Mouse (Mus musculus) MEL (cell line): ENCODE measurements around the gene Fut8.

ENCODE experiments used
- CHD1 ChIP-seq: IDR thresholded peaks from 2 replicates; pipeline ENCODE4 v1.6.1; 2012; ENCODE audit warnings: low read depth, mild to moderate bottlenecking, inconsistent platforms, low read length, improper control_type of control experiment
- CHD2 ChIP-seq: IDR thresholded peaks from 2 replicates; pipeline ENCODE4 v1.6.1; 2011; ENCODE audit warnings: low read length, improper control_type of control experiment
- CTCF ChIP-seq, 3 experiments: IDR thresholded peaks in 2 of 3; conservative IDR thresholded peaks in 1 of 3; 2 replicates each; pipeline ENCODE4 v1.5.1; 2011 to 2012; ENCODE audit warnings: low read length in 3 of 3, low read depth in 2 of 3, mild to moderate bottlenecking in 2 of 3, improper control_type of control experiment in 1 of 3, inconsistent platforms in 1 of 3, mixed read lengths in 1 of 3, moderate library complexity in 1 of 3; ENCODE audit not compliant: control insufficient read depth in 1 of 3, insufficient read depth in 1 of 3, poor library complexity in 1 of 3, severe bottlenecking in 1 of 3
- E2F4 ChIP-seq: IDR thresholded peaks from 2 replicates; pipeline ENCODE4 v1.6.1; 2011; ENCODE audit warnings: low read depth, low read length, improper control_type of control experiment, borderline replicate concordance
- EP300 ChIP-seq, 2 experiments: IDR thresholded peaks; 2 replicates each; pipeline ENCODE4 v1.6.1; 2011; ENCODE audit warnings: improper control_type of control experiment in 2 of 2, low read length in 2 of 2, low read depth in 1 of 2, mild to moderate bottlenecking in 1 of 2
- JUND ChIP-seq: IDR thresholded peaks from 2 replicates; pipeline ENCODE4 v1.6.1; 2011; ENCODE audit warnings: low read depth, mild to moderate bottlenecking, improper control_type of control experiment, low read length
- POLR2A ChIP-seq, 2 experiments: IDR thresholded peaks; 2 replicates each; pipeline ENCODE4 v1.6.1; 2011 to 2012; ENCODE audit warnings: low read length in 2 of 2, mild to moderate bottlenecking in 2 of 2, control low read depth in 1 of 2, improper control_type of control experiment in 1 of 2, low read depth in 1 of 2, moderate library complexity in 1 of 2; ENCODE audit not compliant: control insufficient read depth in 1 of 2, insufficient read depth in 1 of 2, poor library complexity in 1 of 2
- POLR2AphosphoS5 ChIP-seq: IDR thresholded peaks from 2 replicates; pipeline ENCODE4 v1.6.1; 2012; ENCODE audit warnings: low read depth, borderline replicate concordance, mild to moderate bottlenecking, inconsistent platforms, low read length, moderate library complexity, mixed read lengths
- TAL1 ChIP-seq: IDR thresholded peaks from 2 replicates; pipeline ENCODE4 v1.6.1; 2012; ENCODE audit warnings: mild to moderate bottlenecking, inconsistent platforms, low read length, moderate library complexity, mixed read lengths
- TCF12 ChIP-seq: IDR thresholded peaks from 2 replicates; pipeline ENCODE4 v1.6.1; 2014; ENCODE audit warnings: low read depth, mild to moderate bottlenecking, inconsistent platforms, low read length, improper control_type of control experiment, moderate library complexity
- UBTF ChIP-seq: IDR thresholded peaks from 2 replicates; pipeline ENCODE4 v1.6.1; 2012; ENCODE audit warnings: low read depth, mild to moderate bottlenecking, inconsistent platforms, low read length, improper control_type of control experiment, moderate library complexity, borderline replicate concordance; ENCODE audit not compliant: insufficient read depth
- USF1 ChIP-seq: IDR thresholded peaks from 2 replicates; pipeline ENCODE4 v1.6.1; 2014; ENCODE audit warnings: low read depth, mild to moderate bottlenecking, inconsistent platforms, low read length, improper control_type of control experiment, moderate library complexity
- ZKSCAN1 ChIP-seq: IDR thresholded peaks from 2 replicates; pipeline ENCODE4 v1.6.1; 2012; ENCODE audit warnings: low read depth, mild to moderate bottlenecking, inconsistent platforms, low read length, improper control_type of control experiment, moderate library complexity

DNA sequence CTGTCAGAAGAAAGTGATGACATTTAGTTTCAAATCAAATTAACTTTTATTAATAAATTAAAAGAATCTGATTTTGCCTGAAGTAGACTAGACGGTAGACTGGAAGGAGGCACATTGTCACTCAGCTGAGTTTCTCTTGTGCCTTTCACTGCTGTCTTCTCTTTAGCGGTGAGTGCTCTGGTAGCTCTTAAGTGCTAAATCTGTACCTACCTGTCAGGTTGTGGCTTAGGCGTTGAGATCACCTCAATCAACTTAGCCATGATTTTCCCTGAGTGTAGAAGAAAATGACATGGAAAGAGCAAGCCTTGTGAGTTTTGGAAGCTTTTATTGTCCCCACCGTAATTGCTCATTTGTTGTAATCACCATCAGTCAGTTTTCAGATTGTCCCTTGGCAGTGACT is 59.2 kb downstream of the Fut8 start:
- no peak for TF ChIP-seq POLR2A (IDR thresholded peaks at IDR 0.05; ENCODE audit: control insufficient read depth in 1 of 2, insufficient read depth in 1 of 2, low read depth in 1 of 2, low read length in 2 of 2, poor library complexity in 1 of 2)
- no peak for TF ChIP-seq E2F4
- TF ChIP-seq CTCF (IDR thresholded peaks at IDR 0.05 in 2 of 3, conservative IDR thresholded peaks at IDR 0.05 in 1 of 3; ENCODE audit: control insufficient read depth in 1 of 3, insufficient read depth in 1 of 3, low read depth in 2 of 3, low read length in 3 of 3, poor library complexity in 1 of 3, severe bottlenecking in 1 of 3), result no peak
- TF ChIP-seq EP300 (IDR thresholded peaks at IDR 0.05; ENCODE audit: low read depth in 1 of 2, low read length in 2 of 2), result no peak
- no peak for TF ChIP-seq CHD2
- TF ChIP-seq ZKSCAN1, result no peak
- TF ChIP-seq TAL1, result no peak
- no peak for TF ChIP-seq POLR2AphosphoS5
- TF ChIP-seq USF1, result no peak
- TF ChIP-seq JUND, result no peak
- TF ChIP-seq CHD1, result no peak
- TF ChIP-seq TCF12, result no peak
- TF ChIP-seq UBTF, result no peak
